Mouse (Mus musculus) retina, postnatal 7 days (tissue): ENCODE data around the gene Clic1.
A peak's percentile ranks its signal among the peaks of the same experiment; 100 is the strongest.

Experiments used
- DNase-seq: peaks from one replicate; pipeline ENCODE4 v3.0.0-alpha.2; 2012; ENCODE audit warnings: low read depth, low spot score

Clic1 gene

DNA sequence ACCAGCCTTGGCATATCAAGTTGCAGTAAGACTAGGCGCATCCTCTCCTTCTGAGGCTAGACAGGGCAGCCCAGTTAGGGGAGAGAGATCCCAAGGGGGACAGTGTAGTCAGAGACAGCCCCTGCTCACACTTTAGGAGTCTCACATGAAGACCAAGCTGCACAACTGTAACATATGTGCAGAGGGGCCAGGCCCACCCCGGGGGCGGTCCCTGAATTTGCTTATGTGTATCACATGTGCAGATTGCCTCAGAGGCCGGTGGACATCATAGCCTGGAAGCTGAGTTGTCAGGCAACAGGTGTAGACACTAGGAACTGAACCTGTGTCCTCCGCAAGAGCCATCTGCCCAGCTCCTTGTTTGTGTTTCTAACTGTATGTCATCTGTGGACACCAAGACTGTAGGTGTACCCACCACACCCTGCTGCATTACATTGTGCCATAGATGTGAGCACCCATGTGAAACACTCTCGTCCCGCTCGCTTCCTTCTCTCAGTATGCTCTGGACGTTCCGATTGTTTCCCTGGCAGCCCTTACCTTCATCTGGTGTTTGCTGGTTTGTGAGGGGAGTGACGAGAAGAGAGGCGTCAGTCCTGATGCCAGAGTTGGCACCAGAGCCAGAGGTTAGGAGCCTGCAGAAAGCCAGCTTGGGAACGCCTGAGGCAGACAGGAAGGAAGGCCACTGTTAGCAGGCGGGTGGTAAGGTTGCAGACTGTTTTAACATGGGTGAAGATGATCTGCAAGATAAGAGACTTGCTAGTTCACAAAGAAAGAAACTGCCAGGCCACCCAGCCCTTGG lies 42.8 kb downstream of the Clic1 start:
- DNase-seq, result no peak

DNA sequence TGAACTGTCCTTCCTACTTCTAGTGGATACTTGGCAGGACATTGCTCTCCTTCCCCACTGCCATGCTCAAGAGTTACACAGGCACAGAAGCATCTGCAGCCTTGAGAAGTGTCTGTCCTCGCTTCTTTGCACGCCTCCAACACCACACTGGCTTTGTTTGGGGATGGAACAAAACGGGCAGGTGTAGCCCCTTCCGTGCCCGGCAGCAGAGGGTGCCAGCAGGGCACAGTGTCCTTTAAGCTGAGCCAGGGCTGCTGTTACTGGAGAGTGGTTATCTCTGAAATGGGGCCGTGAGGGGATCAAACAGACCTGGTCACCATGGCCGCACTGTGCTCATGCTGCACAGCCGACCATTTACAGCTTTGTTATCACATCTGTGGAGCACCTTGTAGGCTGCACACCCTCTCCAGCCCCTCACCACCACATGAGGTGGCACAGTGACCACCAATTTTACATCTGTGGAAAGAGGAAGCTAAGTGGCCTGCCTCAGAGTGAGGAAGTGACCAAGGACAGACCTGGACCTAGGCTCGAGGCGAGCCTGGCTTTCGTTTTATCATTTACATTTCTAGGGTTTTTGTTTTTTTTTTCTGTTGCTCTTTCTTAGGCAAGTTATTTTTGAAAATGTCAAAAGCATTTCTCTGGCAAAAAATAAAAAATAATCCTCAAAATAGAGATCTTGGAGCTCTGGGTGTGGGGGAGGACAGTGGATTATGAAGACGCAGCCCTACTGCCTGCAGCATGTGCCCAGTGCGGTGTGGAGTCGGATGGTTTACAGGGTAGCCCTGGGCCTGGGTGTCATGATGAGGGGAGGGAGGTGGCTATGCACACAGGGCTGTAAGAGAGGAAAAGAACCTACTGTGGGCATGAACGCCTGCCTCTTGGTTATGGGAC lies 45.0 kb downstream of the Clic1 start:
- DNase-seq, result no peak

DNA sequence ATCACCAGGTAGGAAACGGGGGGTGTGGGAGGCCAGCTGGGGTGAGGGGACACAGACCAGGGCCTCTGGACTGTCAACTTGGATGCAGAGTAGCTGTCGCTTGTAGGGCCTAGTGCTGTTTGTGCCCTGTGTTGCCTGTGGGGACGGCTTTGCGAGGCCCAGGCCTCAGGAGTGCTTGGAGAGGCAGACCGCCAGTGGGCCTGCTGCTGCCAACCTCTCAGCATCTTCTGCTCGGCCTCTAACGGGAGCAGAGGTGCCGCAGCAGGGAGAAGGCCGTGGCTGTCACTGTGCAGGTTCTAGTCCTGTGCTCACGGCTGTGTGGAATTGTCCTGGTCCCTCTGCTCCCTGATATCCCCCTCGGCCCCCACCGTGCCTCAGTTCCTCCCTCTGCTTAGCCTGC lies 46.8 kb downstream of the Clic1 start:
- DNase-seq, result no peak

DNA sequence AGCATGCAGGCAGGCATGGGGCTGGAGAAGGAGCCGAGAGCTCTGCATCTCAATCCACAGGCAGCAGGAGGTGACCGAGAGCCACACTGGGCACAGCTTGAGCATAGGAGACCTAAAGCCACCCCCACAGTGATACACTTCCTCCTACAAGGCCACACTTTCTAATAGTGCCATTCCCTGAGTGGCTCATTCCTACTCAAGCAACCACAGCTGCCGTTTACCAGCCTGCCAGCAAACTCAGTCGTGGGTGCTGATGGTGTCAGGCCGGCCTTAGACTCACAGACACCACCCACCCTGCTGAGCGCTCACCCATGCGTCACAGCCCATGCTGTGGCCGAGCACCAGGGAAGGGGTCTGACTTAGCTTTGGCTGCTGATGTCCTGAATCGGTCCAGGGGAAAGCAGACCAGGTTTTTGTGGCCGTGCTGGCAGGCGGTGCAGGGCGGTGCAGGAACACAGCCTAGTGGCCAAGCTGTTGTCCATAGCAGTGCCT lies 47.4 kb downstream of the Clic1 start:
- no peak for DNase-seq

DNA sequence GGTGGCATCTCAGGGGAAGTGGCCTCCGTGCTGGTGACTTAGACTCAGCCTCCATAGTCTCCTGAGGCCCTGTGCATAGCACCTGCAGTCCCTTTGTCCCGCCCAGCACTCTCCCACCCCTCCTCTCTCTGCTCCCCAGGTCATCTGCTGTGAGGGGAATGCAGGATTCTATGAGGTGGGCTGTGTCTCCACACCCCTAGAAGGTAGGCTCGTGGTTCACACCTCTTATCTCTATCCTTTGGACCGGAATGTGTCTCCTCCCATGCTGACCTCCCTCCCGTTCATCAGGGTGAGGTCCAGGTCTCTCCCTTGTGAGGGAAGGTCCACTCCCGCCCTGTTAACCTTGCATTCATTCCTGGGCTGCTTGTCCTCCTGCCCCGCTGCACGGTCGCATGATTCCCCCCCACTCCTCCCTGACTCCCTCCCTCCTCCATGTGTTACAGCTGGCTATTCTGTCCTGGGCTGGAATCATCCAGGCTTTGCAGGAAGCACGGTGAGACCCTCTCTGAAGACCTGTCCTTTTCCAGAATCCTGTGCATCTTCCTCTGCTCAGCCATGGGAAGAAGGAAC lies 50.5 kb downstream of the Clic1 start:
- no peak for DNase-seq

DNA sequence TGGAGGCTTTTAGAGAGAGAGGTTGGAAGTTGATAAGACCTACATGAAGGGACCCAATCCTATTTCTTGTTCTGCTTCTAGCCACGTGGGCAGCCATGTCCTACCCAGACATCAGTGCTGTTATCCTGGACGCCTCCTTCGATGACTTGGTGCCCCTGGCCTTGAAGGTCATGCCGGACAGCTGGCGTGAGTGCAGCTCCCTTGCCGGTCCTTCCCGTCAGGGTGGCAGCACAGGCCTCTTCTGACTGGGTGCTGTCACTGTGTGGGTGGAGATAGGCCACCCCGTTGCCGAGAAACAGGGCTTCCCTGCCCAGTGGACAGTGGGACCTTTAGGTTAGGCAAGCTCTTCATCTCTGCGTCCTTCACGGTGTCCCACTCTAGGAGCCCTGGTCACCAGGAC lies 51.4 kb downstream of the Clic1 start:
- no peak for DNase-seq

DNA sequence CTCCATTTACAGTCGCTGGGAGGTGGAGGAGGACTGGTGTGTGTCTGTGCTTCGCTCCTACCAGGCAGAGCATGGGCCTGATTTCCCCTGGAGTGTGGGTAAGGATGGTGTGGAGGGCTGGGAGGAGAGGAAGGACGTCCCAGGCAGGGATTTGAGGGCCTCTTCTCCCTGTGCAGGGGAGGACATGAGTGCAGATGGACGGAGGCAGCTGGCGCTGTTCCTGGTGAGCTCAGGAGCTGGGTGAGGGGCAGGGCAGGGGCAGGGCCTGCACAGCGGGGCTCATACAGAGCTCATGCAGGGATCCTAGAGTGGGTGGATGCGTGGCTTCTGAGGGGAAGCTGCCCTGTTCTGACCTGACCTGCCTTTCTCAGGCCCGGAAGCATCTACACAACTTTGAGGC lies 52.5 kb downstream of the Clic1 start:
- DNase-seq, result no peak

DNA sequence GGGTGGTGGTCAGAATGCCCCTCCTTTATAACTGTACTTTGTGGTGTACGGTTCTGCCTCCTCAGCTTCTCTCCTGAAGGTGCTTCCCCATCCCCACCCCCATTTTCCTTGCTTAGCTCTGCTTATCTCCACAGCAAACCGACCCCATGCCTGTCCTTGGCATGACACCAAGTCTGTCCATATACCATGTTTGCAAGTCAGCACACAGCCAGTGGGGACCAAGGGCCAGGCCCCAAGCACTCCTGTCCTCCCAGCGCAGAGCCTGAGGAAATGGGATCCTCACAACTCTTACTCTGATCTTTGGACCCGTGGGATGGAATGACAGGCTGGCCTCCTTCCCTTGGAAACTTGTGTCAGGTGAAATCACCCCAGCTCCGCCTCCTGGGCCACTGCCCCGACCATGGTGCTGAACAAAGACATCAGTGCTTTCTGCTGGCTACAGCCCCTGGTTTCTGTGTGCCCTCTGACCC lies 53.5 kb downstream of the Clic1 start:
- no peak for DNase-seq

DNA sequence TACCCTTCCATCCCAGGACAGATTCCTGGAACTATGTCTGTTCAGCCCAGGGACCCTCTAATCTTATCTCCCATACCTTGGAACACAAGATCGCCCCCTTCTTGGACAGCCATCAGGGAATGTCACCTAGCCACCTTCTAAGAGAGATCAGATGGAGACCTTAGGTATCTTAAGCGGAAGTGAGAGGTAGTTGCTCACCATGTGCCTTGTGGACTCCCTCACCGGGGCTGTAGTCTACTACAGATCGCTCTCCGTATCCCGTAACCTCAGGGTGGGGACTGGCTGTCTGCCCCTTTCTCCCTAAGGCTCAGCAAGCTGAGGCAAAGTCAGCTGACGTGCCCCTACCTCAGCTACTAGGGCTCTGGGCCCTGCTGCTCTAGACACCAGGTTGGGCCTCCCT lies 54.3 kb downstream of the Clic1 start:
- DNase-seq, result no peak

DNA sequence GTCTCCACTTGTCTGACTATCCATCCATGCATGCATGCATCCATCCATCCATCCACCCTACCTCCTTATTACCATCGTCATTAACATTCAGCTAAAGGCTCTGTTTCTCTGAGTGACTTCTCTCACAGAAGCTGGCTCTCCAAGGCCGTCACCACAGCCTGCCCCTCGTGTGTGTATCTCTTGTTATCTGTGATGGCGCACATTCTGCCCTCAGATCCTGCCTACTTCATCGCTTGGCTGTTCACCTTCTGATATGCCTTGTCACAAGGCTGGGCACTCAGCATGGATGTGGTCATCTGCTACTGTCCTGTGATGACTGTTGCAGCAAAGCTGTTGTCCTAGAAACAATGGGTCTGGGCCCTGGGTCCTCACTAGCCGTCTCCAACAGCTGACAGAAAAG lies 55.0 kb downstream of the Clic1 start:
- no peak for DNase-seq

DNA sequence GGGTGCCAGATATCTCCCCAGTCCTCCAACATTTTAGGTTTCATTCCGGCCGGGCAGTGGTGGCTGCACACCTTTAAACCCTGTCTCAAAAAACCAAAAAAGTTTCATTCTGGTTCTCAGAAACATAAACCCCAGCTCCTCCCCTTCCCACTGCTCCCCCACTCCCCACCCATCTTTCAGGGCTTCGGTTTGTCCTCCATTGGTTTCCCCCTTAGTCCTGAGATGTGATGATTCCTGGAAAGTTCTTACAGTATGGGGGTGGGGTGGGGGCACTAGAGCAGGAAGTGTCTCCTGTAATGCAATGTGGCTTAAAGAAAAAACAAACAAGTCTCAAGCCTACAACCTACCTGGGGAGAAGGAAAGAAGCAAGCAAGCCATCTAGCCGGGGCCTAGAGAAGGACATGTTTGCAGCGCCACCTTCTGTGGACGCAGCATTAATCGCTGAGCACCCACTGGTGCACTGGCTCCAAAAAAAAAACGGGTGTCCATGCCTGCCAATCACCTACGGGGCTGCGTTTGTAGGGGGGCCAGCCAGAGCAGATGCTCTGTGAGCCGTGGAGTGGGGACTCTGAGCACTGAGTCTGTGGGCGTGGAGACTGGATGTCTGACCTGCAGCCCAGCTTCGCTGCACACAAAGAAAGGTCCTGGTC lies 56.1 kb downstream of the Clic1 start:
- peak; percentile 35 for DNase-seq

DNA sequence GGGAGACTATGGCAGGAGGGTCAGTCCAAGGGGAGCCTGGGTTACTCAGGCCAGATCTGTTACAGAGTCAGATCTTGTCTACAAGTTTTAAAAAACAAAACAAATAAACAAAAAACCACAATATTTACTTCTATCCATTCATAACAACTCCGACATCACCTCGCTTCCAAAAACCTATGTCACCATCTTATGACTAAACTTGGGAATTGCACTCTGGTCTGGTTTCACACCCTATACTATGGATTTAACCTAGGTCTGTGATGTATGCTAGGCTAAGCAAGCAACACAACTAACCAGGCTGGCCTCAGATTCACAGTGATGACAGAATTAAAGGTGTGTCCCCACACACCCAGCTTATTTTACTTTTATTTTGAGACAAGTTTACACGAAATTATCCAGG lies 56.8 kb downstream of the Clic1 start:
- no peak for DNase-seq

DNA sequence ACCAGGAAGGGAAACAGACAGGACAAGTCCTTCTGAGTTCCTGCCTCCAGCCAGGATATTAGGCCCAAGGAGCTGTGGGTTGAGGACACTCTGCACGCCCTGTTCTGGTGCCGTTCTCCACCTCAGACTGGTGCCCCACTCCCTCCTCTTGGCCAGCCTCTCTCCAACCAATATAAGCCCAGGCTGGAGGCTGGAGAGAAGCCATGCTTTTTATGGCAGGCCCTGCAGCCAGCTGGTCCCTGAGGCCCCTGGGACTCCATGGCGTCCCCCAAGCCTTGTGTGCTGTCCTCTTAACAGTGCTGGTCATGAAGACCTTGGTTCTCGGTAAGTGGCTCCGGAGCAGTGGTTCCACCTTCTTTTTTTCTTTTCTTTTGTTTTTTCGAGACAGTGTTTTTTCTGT lies 58.3 kb downstream of the Clic1 start, which contains the start of gene Ly6g5c:
Gene Ly6g5c, plus strand, starts transcription at position 183 of the 400 bp plus-strand sequence.
- DNase-seq, result no peak
